Mouse (Mus musculus) gastrocnemius, adult 18-20 months (tissue): ENCODE data around the gene Trp53i11. TPM values are rescaled to one million over a fixed set of nuclear protein-coding genes. Genes with fewer than 3 reads are reported as not detected.
A peak's percentile ranks its signal among the peaks of the same experiment; 100 is the strongest.

ENCODE experiments used
- DNase-seq: peaks from one replicate; pipeline ENCODE4 v3.0.0; 2021; ENCODE audit warnings: low spot score
- total RNA-seq, 2 experiments: library from RNA; stranded (reverse); gene quantifications; 2 replicates each; pipeline ENCODE4 v1.2.3; 2021

Trp53i11 gene
- total RNA-seq, 2 experiments from 2014 or later: 3.9 to 4.5 TPM

DNA sequence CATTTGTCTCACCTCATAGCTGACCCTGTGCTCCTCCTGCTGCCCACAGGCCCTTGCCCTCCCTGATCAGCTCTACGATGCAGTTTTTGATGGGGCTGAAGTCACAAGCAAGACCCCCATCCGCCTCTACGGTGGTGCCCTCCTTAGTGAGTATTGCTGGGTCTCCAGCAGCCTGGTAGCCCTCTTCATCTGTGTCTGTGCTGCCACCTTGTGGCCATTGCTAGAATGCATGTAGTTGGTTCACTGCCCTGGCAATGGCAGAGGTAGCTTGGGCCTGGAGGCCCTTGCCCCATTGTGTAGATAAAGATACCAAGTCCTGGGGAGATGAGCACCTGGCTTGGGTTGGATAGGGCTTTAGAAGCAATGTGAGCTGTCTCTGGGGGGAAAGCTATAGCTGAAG lies 11.5 kb downstream of the Trp53i11 start:
- peak; percentile 93 for DNase-seq

DNA sequence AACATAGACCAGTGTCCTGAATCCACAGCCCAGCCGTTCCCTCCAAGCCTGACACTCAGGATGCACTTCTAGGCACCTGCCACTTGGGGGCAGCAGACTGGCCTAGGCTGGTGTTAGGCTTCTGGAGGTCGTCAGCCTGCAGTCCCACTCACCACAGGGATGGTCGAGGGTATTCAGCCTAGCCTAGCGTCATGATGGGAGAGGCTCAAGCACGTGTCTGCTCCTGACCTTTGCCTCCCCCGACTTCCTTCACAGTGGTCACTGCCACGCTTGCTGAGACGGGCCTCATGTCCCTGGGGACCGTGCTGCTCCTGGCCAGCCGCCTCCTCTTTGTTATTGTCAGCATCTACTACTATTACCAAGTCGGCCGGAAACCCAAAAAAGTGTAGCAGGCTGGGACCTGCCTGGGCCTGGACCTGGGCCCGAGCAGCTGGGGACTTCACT lies 12.2 kb downstream of the Trp53i11 start:
- DNase-seq: peak; percentile 51

GRCm38 (mm10) chr2:93200681-93201340 lies 13.5 kb downstream of the Trp53i11 start:
- DNase-seq: no peak

DNA sequence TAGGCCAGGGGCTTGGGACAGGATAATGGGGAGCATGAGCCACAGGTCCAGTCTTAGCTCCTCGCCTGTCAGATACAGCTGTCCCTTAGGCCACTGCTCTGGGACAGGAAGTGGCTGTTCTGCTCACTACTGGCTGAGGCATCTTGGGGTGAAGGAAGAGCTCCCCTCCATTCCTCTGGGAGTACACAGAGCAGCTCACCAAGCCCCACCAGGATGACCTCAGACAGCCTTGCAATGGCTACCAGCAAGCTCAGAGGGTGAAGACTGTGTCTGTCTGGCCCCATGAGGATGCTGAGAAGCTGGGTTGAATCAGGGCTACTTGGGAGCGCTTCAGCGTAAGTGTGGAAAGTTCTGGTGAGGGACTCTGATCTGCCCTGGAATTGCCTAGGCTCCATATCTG lies 14.6 kb downstream of the Trp53i11 start:
- DNase-seq: no peak

DNA sequence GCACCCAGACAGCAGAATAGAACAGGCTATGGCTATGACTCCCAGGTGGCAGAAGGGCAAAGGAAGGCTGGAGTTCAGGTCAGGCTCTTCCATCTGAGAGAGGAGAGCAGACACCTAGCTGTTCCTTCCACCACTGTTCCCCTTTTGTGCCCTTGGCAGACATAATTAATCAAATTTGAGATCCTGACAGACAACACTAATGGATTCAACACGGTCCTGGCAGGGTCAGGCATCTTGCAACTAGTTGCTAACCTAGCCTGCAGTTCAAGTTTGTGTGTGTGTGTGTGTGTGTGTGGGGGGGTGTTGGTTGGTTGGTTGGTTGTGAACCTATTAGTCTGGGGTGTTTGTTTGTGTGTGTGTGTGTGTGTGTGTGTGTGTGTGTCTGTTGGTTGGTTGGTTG lies 15.4 kb downstream of the Trp53i11 start:
- no peak for DNase-seq

DNA sequence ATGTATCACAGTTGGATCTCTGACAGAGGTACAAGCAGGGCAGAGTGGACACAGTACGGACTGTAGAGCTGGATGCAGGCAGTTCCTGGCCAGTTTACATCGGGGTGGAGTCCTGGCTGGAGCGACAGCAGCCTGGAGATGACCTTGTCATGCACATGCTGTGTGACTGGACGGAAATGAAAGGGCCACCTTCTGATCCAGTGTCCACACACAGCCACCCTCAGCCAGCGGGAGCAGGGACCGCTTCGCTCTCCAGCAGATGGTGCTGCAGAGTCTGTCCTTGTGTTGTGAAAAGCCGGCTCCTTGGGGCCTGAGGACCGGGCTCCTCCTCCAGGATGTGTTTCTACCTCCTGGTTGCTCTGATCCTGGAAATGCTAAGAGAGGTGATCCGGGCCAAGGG lies 16.3 kb downstream of the Trp53i11 start:
- DNase-seq: peak; percentile 39

GRCm38 (mm10) chr2:93204571-93204970 lies 17.2 kb downstream of the Trp53i11 start:
- DNase-seq: no peak

- no peak for DNase-seq
These were observed 18.8 kb downstream of the Trp53i11 start for GRCm38 (mm10) chr2:93206126-93206525.

GRCm38 (mm10) chr2:93212386-93212785 lies 25.0 kb downstream of the Trp53i11 start:
- no peak for DNase-seq

GRCm38 (mm10) chr2:93212865-93213264 lies 25.5 kb downstream of the Trp53i11 start:
- no peak for DNase-seq

GRCm38 (mm10) chr2:93214192-93214591 lies 26.8 kb downstream of the Trp53i11 start:
- no peak for DNase-seq

DNA sequence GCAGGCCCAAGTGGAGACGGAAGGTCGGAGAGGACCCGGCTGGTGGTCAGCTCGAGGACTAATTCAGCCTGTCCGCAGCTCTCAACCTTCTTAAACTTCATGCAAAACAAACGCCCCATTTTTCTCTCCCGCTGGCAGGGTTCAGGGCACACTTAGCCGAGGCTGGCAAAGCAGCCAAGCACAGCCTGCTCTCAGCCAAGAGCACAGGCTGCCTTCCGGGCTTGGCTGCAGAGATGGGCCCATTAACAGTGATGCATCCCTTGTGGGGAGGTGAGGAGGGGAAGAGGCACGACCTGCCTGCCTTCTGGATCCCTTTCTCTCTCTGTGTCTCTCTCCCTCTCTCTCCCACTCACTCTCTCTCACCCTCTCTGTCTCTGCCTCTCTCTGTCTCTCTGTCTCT lies 28.4 kb downstream of the Trp53i11 start:
- DNase-seq: no peak

DNA sequence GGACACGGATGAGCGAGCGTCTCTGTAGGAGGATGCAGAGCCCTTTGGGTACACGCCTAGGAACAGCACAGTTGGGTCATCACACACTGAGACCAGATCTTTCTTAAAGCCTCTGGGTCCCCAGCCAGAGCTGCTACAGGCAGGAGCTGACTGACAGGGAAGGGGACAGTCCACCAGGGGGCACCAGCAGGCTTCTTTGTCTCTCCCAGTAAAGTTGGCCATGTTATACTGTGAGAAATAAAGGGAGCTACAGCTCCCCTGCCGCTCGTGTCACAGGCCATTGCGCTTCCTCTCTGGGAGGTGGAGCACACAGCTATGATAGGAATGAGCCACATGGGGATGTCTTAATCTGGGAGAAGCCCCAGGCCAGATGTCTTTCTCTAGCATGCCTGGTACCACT lies 29.7 kb downstream of the Trp53i11 start:
- DNase-seq: peak; percentile 86

DNA sequence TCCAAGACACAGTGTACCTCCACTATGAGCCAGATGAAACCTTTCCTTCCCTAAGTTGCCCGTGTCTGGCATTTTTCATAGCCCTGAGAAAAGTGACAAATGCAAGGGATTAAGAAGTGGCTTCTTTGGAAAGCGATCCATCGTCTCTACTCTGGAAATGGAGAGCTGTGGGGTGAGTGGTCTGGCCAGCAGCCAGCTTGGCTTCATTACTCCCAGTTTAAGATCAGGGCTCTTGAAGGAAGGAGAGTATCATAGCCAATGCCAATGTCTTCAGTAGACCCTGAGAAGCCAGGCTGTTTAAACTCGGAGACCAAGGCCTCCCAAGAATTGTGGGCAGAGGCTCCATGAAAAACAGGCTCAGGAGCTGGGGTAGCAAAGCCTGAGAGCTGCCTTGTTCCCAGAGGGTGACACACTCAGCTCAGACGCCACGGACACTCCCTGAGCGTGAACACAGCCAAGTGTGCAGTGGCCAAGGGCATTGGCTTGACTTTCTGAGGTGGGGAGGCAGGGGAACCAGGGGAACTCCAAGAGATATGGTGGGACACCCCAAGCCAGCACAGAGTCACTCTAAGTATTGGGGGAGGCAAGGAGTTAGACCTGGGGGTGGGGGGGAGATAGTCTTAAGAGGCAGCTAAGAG lies 31.1 kb downstream of the Trp53i11 start:
- DNase-seq: no peak

GRCm38 (mm10) chr2:93219576-93219975 lies 32.2 kb downstream of the Trp53i11 start:
- no peak for DNase-seq

DNA sequence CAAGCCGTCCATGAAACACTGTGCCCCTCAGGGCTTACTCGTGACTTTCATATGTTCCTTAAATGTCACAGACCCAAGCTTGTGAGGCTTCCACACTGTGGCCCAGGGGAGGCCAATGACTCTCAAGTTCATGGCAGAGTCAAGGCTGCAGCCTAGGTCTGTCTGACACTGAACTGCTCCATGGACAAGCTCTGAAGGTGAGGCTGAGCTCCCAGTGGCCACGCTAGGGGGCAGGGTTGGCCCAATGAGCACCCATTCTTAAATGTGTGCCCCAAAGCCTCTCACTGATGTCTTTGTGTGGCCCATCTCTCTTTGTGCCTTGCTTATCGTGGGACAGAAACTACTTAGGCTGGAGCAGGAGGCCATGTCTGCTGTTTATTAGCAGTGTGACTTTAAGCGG lies 33.1 kb downstream of the Trp53i11 start:
- no peak for DNase-seq

DNA sequence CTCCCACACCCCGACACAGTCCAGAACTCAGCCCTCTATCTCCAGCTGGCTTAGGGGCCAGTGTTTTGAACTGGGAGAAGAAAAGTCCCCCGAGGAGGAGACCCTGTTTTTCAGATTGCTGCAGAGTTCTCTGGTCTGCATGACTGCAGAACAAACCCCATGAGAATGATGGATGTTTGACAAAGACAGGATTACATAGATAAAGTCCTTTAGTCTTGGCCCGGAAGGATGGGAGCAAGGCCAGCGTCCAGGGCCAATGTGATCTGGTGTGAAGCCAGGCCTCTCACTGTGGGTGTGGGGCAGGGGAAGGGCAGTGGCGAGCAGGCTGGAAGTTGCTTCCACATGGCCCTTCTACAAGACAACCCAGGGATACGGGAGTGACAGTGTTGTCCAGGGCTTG lies 36.1 kb downstream of the Trp53i11 start:
- DNase-seq: no peak

DNA sequence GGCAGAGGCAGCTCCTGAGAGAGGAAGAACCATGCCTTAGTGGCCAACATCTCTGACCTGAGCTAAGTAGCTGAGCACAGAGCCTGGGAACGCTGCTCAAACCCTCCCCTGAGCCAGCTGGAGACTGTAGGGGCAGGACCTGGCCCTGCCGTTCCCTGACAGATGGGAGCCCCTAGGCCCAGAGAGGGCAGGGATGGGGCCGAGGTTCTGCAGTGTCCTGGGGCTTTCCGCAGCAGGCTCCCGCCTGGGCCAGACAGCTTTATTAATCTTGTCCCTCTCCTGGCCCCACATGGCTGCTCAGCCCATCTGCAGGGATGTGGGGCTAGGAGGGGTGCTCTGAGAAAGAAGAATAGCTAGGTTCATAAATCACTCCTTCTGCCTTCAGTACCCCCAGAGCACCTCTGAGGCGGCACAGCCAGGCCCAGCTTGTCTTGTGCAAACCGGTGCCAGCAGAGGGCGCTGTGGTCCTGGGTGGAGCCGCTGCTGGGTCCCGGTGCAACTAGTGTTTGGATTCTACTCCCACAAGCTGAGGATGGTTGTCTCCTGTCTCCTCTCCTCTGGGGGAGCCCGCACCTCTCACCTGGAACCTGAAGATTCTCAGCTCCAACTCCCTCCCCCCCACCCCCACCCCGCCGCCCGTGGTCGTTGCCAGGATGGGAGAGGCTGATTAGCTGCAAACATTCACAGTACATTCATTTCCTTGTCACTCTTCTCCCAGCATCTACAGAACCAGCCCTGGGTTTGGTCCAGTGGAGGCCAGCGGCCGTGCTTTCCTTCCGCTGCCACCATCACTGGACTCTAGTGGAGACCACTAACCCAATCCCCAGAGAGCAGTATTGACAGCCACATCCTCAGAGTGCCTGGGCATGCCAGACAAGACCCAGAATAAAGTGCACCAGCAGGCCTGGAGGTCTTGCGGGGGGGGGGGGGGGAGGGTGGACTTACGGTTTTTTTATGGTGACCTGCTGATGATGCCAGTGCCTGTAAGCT lies 39.6 kb downstream of the Trp53i11 start:
- DNase-seq: peak; percentile 83

DNA sequence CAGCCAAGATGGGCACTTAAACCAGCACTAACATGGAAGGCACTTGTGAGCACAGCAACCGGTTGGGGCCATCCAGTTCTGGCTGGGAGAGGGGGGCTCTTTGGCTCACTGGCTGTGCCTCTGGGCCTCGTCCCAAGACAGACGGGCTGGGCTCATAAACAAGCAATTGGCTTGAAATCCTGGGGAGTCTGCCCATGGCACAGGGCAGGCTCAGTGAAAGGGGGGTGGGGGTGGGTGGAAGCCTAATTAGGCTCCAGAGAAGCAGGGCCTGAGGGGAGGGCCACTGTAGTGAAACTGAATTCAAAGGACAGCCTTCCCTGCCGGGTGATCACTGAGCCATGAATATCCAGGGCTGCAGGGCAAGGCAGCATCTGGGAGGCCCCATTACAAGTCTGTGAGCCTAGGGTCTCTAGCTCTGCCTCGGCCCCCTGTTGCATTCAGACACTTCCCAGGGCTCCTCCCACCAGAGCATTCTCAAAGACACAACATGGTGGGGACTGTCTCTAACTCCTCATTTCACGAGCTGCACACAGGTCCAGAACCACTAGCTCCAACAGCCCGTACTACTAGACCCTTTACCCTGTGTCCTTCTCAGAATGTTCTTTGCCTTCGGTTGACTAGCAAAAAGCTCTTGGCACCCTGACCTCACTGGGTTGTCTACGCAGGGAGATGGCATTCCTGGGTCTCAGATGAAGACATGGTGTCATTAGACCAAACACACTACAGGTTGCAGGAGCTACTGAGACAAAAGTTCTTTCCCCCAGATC lies 40.5 kb downstream of the Trp53i11 start:
- no peak for DNase-seq

GRCm38 (mm10) chr2:93228480-93228824 lies 41.1 kb downstream of the Trp53i11 start:
- DNase-seq: no peak

GRCm38 (mm10) chr2:93232141-93232540 lies 44.8 kb downstream of the Trp53i11 start:
- no peak for DNase-seq
